Mouse (Mus musculus): ENCODE data around the gene Olfr849. TPM values are rescaled to one million over a fixed set of nuclear protein-coding genes. Genes with fewer than 3 reads are reported as not detected.

Gene Olfr849
- polyA plus RNA-seq (2016; fragmentation: Nextera tagmentation; extraction: Ambion mirVana), result not detected in 2 replicates

- no peaks in the 10 kb centered on the region for H3K36me3 ChIP-seq (replicated peaks)
- WGBS, result 84% methylated on average over 2 of the region's 2 CpGs
- peaks cover 42% of the 10 kb centered on the region for H3K9me3 ChIP-seq
- DNase-seq (ENCODE audit: low spot score), result no peak
- no peaks in the 10 kb centered on the region for H3K27me3 ChIP-seq (replicated peaks; ENCODE audit: low read depth, poor library complexity, severe bottlenecking)
- H3K27ac ChIP-seq (replicated peaks), result no peak within 1 kb of the TSS
- no peaks in the 10 kb centered on the region for H3K4me1 ChIP-seq
- H3K4me3 ChIP-seq, result no peak within 1 kb of the TSS
Measured at GRCm38 (mm10) chr9:19439966-19440365, at the start of gene Olfr849. Olfr849 (plus strand) TSS chr9:19440266.

DNA sequence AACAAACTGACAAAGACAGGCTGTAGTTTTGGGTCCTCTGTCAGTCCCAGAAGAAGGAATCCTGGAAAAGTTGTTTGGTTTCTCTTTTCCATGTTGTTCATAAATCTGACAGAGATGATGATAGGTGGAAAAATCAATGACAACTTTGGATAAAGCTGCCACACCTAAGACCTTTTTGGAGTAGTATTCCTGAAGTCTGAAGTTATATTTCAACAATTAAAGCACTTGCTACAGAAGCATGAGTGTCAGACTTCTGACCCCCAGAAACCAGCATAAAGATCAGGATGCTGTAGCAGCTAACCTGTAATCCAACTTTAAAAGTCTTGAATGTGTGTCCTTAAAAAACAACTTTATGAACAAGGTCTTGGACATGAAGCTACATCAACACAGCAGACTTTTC lies 38.1 kb downstream of the Olfr849 start, which contains the start of gene Olfr850:
Olfr850 (minus strand) TSS at position 101 of the 400 bp plus-strand sequence.
- Histone ChIP-seq H3K27ac (replicated peaks) (no peak within 1 kb of the TSS), H3K9me3 (peaks cover 15% of the 10 kb centered on the region; the same call in 1 of the 2 replicates), H3K27me3 (replicated peaks; ENCODE audit: low read depth, poor library complexity, severe bottlenecking) (no peaks in the 10 kb centered on the region), H3K4me3 (no peak within 1 kb of the TSS), H3K4me1 (no peaks in the 10 kb centered on the region), H3K36me3 (replicated peaks) (no peaks in the 10 kb centered on the region)
- no peak for DNase-seq (ENCODE audit: low spot score)

DNA sequence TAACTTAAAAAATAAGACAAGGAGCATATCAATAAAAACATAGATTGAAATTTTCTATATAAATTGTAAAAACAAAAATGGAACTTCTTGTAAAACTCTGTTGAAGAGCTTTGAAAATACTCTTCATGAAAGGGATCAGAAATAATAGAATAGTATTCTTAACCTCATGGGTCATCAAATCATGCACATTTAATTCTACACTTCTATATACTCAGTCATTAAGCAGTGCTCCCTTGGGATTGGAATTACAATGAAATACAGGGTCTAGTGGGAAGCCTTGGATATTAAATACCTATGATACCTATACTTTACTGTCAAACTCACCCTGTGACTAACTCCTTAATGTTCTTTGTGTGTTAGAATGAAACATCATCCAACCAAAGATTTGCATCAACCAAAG lies 52.9 kb downstream of the Olfr849 start, which contains the start of gene Olfr851:
Olfr851 (plus strand) TSS at position 301 of the 400 bp plus-strand sequence.
- Histone ChIP-seq H3K27me3 (replicated peaks; ENCODE audit: low read depth, poor library complexity, severe bottlenecking) (no peaks in the 10 kb centered on the region), H3K4me1 (no peaks in the 10 kb centered on the region), H3K27ac (replicated peaks) (no peak within 1 kb of the TSS), H3K4me3 (no peak within 1 kb of the TSS), H3K9me3 (peaks cover 24% of the 10 kb centered on the region), H3K36me3 (replicated peaks) (no peaks in the 10 kb centered on the region)
- DNase-seq (ENCODE audit: low spot score), result no peak

Other genes with a start within 250 kb of the Olfr849 start
- not detected in 2 replicates for gene Olfr843, start 188.3 kb upstream of the Olfr849 start, polyA plus RNA-seq (2016; fragmentation: Nextera tagmentation; extraction: Ambion mirVana)
- not detected in 2 replicates for gene Olfr844, start 123.9 kb upstream of the Olfr849 start, polyA plus RNA-seq (2016; fragmentation: Nextera tagmentation; extraction: Ambion mirVana)
- not detected in 2 replicates for gene Olfr845, start 103.8 kb upstream of the Olfr849 start, polyA plus RNA-seq (2016; fragmentation: Nextera tagmentation; extraction: Ambion mirVana)
- not detected in 2 replicates for gene Olfr846, start 76.3 kb upstream of the Olfr849 start, polyA plus RNA-seq (2016; fragmentation: Nextera tagmentation; extraction: Ambion mirVana)
- gene Olfr847, start 61.6 kb upstream of the Olfr849 start, polyA plus RNA-seq (2016; fragmentation: Nextera tagmentation; extraction: Ambion mirVana), result not detected in 2 replicates
- gene Olfr850, start 38.0 kb downstream of the Olfr849 start, polyA plus RNA-seq (2016; fragmentation: Nextera tagmentation; extraction: Ambion mirVana), result not detected in 2 replicates
- not detected in 2 replicates for gene Olfr851, start 53.0 kb downstream of the Olfr849 start, polyA plus RNA-seq (2016; fragmentation: Nextera tagmentation; extraction: Ambion mirVana)
- not detected in 2 replicates for gene Olfr853, start 100.8 kb downstream of the Olfr849 start, polyA plus RNA-seq (2016; fragmentation: Nextera tagmentation; extraction: Ambion mirVana)
- not detected in 2 replicates for gene Olfr854, start 127.1 kb downstream of the Olfr849 start, polyA plus RNA-seq (2016; fragmentation: Nextera tagmentation; extraction: Ambion mirVana)
- gene Olfr855, start 142.4 kb downstream of the Olfr849 start, polyA plus RNA-seq (2016; fragmentation: Nextera tagmentation; extraction: Ambion mirVana), result not detected in 2 replicates
- gene Zfp317, start 181.8 kb downstream of the Olfr849 start, polyA plus RNA-seq (2016; fragmentation: Nextera tagmentation; extraction: Ambion mirVana), result 36.3 and 37.8 TPM in 2 replicates